Mouse (Mus musculus): ENCODE results near the gene Smco1. TPM values are rescaled to one million over a fixed set of nuclear protein-coding genes. Genes with fewer than 3 reads are reported as not detected.
"Not testable (repeated sequence)": the region's sequence is repeated elsewhere in the genome, so short reads cannot be mapped to it uniquely, and the experiment has no call there.

Smco1 gene
- total RNA-seq (2014; fragmentation: Nextera tagmentation) (not detected in 2 replicates), total RNA-seq (2017) (not detected in 2 replicates)

DNA sequence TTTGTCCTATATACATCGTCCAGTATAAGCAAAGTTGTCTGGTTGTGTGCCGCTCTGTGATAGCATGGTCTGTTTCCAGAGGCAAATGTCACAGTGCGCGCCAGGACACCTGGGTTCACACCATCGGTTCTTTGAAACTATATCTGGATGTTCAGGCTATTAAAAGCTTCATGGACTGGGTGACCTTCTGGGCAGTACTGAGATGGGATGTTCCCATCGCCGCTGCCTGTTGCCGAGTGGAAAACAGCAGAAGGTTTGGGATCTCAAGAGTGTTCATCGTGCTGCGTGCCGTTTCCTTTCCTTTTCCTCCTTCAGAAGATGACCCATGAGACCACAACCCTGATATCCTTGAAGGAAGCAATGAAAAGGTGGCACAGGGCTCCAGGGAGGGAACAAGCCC is at the start of gene Smco1:
Smco1 (plus strand) TSS at position 178 of the 400 bp plus-strand sequence.
- no peak for ATAC-seq (replicated peaks; ENCODE audit: low FRiP score, low TSS enrichment, poor library complexity, severe bottlenecking)

DNA sequence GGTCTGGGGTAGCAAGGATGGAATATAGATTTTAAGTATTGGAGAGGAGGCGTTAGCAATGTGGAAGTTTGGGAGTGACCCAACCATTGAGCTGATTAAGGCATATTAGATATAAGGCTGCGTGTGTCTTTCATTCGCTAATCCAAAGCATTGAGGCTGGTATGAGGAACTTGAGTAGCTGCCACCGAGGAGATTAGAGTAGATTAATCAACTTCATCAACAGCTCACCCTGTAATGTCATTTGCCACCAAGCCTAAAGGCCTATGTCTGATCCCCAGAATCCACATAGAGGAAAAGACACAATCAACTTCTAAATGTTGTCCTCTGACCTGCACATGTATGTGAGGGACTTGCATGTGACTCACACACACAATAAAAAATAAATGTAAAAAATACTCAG is 49.5 kb upstream of the Smco1 start:
- no peak for ATAC-seq (replicated peaks; ENCODE audit: low FRiP score, low TSS enrichment, poor library complexity, severe bottlenecking)

- no peak for ATAC-seq (replicated peaks; ENCODE audit: low FRiP score, low TSS enrichment, poor library complexity, severe bottlenecking)
Observed at GRCm38 (mm10) chr16:32222399-32222798, 48.9 kb upstream of the Smco1 start.

- ATAC-seq (replicated peaks; ENCODE audit: low FRiP score, low TSS enrichment, poor library complexity, severe bottlenecking) = peak; percentile 61; the same call in 1 of the 2 replicates
Observed at GRCm38 (mm10) chr16:32232050-32232449, 39.2 kb upstream of the Smco1 start.

DNA sequence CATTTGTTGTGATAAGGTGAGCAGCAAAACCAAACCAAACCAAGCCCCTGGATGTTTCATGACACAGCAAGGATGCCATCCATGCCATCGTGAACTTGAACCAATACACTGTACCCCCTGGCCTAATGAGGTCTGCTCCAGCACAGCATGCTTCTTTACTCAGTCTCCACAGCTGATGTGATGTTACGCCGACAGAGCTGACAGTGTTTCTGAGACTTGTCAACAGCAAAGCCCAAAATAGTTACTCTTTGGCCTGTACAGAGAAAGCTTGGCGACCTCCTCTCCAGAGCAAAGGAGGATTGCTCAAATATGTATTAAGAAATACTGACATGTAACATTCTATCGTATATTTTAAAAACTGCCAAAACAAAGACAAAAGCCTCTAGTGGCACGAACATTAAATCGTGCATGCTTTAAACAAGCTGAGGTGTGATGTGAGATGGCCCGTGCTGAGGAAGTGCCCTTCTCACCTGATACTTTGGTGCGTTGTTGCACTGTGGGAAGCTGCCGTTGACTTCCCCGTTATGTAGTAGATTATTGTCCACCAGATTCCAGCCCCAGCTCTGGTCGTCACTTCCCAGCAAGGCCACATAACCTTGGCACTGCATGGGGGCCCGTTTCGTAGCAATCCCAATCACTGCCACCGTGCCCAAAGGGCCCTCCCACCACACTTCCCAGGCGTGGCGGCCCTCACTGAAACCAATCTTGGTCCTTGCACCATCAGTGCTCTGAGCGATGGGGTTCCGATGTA is 33.2 kb upstream of the Smco1 start:
- ATAC-seq (replicated peaks; ENCODE audit: low FRiP score, low TSS enrichment, poor library complexity, severe bottlenecking) = no peak

DNA sequence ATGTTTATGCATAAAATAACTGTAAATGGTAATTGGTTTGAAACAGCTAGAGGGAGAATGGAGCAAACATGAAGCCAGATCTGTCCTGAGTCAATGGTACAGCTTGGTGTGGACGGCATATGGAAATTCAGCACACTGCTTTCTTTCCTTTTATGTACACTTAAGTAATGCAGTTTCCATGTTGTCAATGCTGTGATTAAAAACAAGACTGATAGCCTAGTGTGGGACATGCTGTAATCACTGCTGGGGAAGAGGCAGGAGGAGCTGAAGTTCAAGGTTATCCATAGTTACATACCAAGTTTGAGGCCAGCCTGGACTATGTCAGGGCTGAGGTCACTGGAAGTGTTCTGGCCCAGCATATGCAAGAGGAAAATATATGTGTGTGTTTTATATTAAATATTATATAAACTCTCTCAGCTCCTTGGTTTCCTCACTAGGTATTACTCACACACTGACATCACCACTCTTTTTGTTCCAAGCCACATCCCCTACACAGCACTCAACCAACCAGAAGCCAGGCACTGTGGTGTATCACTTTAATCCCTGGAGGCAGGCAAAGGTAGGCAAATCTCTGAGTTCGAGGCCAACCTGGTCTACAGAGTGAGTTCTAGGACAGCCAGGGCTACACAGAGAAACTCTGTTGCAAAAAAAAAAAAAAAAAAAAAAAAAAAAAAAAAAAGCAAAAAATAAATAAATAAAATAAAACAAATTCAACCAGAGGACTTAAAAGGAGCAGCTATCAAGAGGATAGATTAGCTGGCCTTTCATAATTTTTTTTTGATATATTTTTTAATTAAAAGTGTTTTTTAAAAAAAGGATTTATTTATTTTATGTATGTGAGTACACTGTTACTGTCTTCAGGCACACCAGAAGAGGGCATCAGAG is 31.6 kb upstream of the Smco1 start:
- no peak for ATAC-seq (replicated peaks; ENCODE audit: low FRiP score, low TSS enrichment, poor library complexity, severe bottlenecking)

DNA sequence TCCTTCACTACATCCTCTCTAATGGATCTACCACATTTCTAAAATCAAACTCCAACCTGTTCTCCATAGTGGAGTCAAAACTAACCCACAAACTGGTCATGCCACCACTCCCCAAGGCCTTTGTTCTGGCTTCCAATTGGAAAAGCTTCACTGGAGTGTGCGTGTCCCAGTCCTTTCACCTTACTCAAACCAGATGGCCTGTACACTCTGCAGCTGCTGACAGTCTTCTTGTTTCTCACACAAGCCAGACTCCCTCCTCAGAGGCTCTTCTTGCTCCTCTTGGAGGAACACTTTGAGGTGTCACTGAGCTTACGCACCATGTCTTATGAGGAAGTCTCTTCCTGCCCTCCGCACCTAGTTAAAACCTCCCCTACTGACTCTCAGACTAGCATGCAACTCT is 27.4 kb upstream of the Smco1 start:
- ATAC-seq (replicated peaks; ENCODE audit: low FRiP score, low TSS enrichment, poor library complexity, severe bottlenecking) = no peak

- peak; percentile 29 for ATAC-seq (replicated peaks; ENCODE audit: low FRiP score, low TSS enrichment, poor library complexity, severe bottlenecking)
Observed at GRCm38 (mm10) chr16:32246351-32246791, 24.9 kb upstream of the Smco1 start.

GRCm38 (mm10) chr16:32246952-32247370 is 24.3 kb upstream of the Smco1 start, which contains the start of the genes Fbxo45 and Wdr53:
Gene Fbxo45, minus strand, starts transcription at chr16:32247158.
Gene Wdr53, plus strand, starts transcription at chr16:32247227.
- peak; percentile 97 for ATAC-seq (replicated peaks; ENCODE audit: low FRiP score, low TSS enrichment, poor library complexity, severe bottlenecking)

- ATAC-seq (replicated peaks; ENCODE audit: low FRiP score, low TSS enrichment, poor library complexity, severe bottlenecking) = not testable (repeated sequence)
Observed at GRCm38 (mm10) chr16:32264225-32264624, 7.0 kb upstream of the Smco1 start.

DNA sequence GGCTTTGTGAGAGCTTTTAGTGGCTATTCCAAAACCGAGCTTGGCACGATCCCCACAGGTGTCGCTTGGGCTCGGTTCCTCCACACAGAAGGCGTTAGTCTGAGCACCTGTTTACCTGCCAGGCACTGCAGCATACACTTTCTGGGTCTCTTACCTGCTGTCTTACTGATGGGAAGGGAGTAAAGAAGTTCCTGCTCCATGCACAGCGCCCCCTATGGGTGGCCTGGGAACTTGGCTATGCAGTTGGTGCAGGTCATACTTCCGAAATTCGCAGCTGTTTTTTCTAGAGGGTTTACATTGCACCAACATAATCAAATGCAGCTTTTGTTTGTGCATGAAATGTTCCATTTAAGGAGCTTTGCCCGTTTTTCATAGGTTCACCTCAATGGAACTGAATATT is 2.1 kb downstream of the Smco1 start:
- no peak for ATAC-seq (replicated peaks; ENCODE audit: low FRiP score, low TSS enrichment, poor library complexity, severe bottlenecking)

DNA sequence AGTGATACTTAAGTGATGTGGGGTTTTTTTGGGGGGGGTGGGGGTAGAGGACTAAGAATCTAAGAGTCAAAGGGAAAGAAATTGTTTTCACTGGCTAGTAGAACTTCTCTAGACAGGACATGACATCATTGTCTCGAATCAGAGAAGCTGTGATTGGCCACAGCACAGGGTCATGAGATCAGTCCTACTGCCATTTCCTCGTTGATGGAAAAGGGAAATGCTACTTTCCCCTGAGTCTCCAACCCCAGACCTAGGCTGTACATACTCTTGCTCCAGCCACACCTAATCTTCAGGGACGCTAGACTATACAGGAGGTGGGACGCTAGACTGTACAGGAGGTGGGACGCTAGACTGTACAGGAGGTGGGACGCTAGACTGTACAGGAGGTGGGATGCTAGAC is 3.8 kb downstream of the Smco1 start:
- ATAC-seq (replicated peaks; ENCODE audit: low FRiP score, low TSS enrichment, poor library complexity, severe bottlenecking) = no peak

- no peak for ATAC-seq (replicated peaks; ENCODE audit: low FRiP score, low TSS enrichment, poor library complexity, severe bottlenecking)
Observed at GRCm38 (mm10) chr16:32275830-32276229, 4.6 kb downstream of the Smco1 start.

DNA sequence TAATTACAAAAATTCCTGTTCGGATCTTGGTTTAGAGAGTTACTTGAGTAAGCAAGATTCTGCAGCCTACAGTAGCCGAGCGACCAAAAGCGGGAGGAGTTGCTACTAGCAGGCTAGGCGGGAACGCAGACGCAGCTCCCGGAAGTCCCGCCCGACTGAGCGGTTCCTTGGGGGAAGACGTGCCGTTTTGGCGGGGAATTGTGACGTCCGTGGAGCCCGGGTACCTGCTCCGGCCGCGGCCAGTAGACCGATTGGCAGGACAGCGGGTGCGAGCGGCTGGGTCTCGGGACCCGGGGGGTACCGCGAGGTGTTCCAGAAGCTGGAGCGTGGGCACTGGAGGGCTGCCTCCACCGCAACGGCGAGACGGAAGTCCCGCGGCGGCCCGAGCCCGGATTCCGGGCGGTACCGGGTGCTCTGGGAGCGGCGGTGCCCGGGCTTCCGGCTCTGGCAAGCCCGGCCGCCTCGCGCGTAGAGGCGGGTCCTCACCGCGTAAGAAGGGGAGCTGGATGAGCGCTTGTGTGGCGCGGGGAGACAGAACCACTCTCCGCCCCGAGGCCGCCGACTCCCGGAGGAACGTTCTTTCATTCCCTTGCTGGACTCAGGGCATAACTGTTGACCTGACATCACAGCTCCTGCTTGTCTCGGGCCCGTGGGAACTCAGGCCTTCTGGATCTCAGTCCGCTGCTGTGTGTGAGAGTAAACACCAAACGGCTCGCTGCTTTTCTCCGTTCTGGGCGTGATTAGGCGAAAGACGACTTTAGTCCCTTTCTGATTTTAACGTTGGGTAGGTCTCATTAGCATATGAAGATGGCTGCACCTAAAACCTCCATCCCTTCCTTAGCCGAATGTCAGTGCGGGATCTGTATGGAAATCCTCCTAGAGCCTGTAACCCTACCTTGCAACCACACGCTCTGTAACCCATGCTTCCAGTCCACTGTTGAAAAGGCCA is 6.3 kb downstream of the Smco1 start, which contains the start of gene Rnf168:
Rnf168 (plus strand) TSS at position 152 of the 949 bp plus-strand sequence.
- ATAC-seq (replicated peaks; ENCODE audit: low FRiP score, low TSS enrichment, poor library complexity, severe bottlenecking) = peak; percentile 90

- ATAC-seq (replicated peaks; ENCODE audit: low FRiP score, low TSS enrichment, poor library complexity, severe bottlenecking) = no peak
Observed at GRCm38 (mm10) chr16:32278396-32278795, 7.1 kb downstream of the Smco1 start.

DNA sequence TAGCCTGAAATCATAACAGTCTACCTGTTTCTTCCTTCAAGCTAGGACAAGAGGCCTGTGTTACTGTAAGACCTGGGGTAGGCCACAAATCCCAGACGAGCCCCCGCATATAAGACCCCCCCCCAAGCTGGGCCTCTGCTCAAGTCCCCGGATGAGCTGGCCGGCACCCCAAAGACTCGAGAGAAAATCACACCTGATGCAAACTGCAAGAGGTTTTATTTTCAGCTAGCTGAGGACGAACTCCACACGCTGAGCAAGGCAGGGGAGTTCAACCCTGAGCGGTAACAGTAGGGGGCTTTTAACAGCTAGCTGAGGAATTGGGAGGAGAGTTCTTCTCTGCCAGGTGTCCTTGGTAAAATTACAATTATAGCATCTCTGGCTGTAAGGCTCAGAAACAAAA is 8.9 kb downstream of the Smco1 start:
- ATAC-seq (replicated peaks; ENCODE audit: low FRiP score, low TSS enrichment, poor library complexity, severe bottlenecking) = no peak

- no peak for ATAC-seq (replicated peaks; ENCODE audit: low FRiP score, low TSS enrichment, poor library complexity, severe bottlenecking)
Observed at GRCm38 (mm10) chr16:32282608-32283007, 11.3 kb downstream of the Smco1 start.

DNA sequence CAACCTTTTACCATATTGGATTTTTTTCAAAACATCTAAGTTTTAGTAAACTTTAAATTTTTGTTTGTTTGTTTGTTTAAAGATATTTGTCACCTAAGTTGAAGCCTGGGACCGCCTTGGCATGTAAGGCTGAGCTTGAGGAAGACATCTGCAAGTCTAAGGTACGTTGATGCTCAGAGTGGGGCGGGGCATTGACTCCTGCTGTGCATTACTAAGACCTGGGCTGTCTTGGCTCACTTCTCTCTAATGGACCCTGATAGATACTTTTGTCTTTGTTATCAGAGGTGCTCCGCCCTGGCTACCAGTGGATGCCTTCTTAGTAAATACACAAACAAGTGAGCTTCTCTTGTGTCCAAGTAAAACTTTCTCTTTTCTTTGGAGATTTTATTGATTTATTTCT is 20.6 kb downstream of the Smco1 start:
- no peak for ATAC-seq (replicated peaks; ENCODE audit: low FRiP score, low TSS enrichment, poor library complexity, severe bottlenecking)

- ATAC-seq (replicated peaks; ENCODE audit: low FRiP score, low TSS enrichment, poor library complexity, severe bottlenecking) = not testable (repeated sequence)
Observed at GRCm38 (mm10) chr16:32299617-32300016, 28.3 kb downstream of the Smco1 start.
